Mouse (Mus musculus): ENCODE measurements around the gene Tecr.

DNA sequence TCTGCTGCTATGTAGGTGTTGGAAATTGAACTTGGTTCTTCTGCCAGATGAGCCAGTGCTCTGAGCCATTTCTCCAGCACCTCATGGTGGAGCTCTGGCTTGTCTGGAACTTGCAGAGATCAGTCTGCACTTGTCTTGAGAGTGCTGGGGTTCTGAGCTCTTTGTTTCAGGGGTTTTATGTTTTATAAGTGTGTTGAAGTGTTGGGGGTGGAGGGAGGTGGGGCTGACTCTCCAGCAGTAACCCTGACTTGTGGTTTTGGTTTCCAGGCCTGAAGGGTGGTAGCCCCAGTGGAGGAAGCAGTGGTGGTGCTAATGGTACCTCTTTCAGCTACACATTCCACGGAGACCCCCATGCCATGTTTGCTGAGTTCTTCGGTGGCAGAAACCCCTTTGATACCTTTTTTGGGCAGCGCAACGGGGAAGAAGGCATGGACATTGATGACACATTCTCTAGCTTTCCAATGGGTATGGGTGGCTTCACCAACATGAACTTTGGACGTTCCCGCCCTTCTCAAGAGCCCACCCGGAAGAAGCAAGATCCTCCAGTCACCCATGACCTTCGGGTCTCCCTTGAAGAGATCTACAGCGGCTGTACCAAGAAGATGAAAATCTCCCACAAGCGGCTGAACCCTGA lies 1.9 kb upstream of the Tecr start:
- TF ChIP-seq CTCF (IDR thresholded peaks at IDR 0.05; ENCODE audit: insufficient read depth, low read depth, low read length) (no peak), POLR2A (IDR thresholded peaks at IDR 0.05; ENCODE audit: insufficient read depth, low read depth, low read length) (no peak)

Measured in olfactory bulb, adult 2 months (tissue).